Mouse (Mus musculus) spleen, adult 2 months (tissue): ENCODE data around the gene Wnt5b.

Source experiments
- CTCF ChIP-seq: fragments of 200-500 bp; IDR thresholded peaks from 2 replicates; pipeline ENCODE4 v1.5.1; 2011; ENCODE audit warnings: mild to moderate bottlenecking, inconsistent platforms; ENCODE audit not compliant: insufficient read depth, insufficient read length, insufficient replicate concordance; ENCODE audit errors: extremely low read depth
- POLR2A ChIP-seq: fragments of 200-500 bp; IDR thresholded peaks from 2 replicates; pipeline ENCODE4 v1.6.1; 2011; ENCODE audit warnings: low read depth, low read length, inconsistent platforms

- TF ChIP-seq CTCF = no peak
- TF ChIP-seq POLR2A = no peak
Measured at GRCm38 (mm10) chr6:119499271-119499670, 44.9 kb downstream of the Wnt5b start.
